Mouse (Mus musculus) myocyte (in vitro differentiated cells): Measurements from ENCODE around the gene Tiprl.

Experiments
- MYOG ChIP-seq, 3 experiments: IDR thresholded peaks; one replicate each; pipeline ENCODE4 v1.6.1; 2011; ENCODE audit warnings: control low read depth in 2 of 3, low read depth in 2 of 3, mild to moderate bottlenecking in 2 of 3; ENCODE audit not compliant: insufficient read length in 2 of 3, control insufficient read depth in 1 of 3, insufficient read depth in 1 of 3
- POLR2A ChIP-seq: IDR thresholded peaks from one replicate; pipeline ENCODE4 v1.6.1; 2011; ENCODE audit warnings: low read depth, mild to moderate bottlenecking, control low read depth, moderate library complexity; ENCODE audit not compliant: insufficient read length
- POLR2AphosphoS2 ChIP-seq: IDR thresholded peaks from one replicate; pipeline ENCODE4 v1.6.1; 2011; ENCODE audit warnings: low read depth, control low read depth; ENCODE audit not compliant: insufficient read length
- USF1 ChIP-seq: IDR thresholded peaks from one replicate; pipeline ENCODE4 v1.6.1; 2011; ENCODE audit warnings: low read depth, mild to moderate bottlenecking, control low read depth, moderate library complexity

DNA sequence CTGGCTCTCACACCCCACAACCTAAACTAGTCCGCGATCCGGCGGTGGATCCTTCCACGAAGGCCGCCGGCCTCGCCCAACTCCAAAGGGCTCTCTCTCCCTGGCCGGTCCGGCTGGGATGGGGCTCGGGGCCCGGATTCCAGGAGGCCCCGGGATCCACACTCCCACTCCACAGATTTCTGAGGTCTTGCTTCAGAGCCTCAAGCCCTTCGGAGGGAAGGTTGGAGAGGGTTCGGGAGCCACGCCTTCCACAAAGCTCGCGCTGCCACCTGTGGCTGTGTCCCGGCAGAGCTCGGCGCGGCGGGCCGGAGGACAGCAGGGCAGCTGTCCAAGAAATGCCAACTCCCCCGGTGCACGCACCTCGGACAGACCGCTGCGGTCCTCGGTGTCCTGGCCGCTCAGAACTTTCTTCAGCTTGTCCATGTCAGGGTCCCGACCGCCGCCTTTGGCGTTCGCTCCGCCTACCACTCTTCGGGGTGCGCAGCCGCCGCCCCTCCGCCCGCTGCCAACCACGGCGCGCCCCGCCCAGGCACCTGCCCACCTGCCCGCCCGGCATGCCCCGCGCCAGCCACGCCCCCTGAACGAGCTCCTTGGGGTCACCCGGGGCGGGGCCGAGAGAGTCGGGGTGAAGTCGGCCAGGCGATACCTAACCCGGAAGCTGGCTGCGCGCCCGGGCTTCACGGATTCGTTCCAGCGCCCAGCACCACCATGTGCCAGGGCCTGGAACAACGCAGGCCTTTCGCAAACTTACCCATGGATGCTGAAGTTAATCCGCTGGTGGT lies 42.7 kb downstream of the Tiprl start, which contains the start of gene Sft2d2:
- peak; percentile 63 for TF ChIP-seq POLR2A
- TF ChIP-seq MYOG (IDR thresholded peaks at IDR 0.05; ENCODE audit: control insufficient read depth in 1 of 3, insufficient read depth in 1 of 3, insufficient read length in 2 of 3, low read depth in 2 of 3), result peak in 2 of 3 experiments; percentile 51 to 72
- TF ChIP-seq POLR2AphosphoS2, result peak; percentile 81
- no peak for TF ChIP-seq USF1
